Mouse (Mus musculus): ENCODE results near the gene Pard3. TPM values are rescaled to one million over a fixed set of nuclear protein-coding genes. Genes with fewer than 3 reads are reported as not detected.

Pard3 gene
- 10 to 100 TPM; 25.3 to 28.1 (median 26.6) TPM for total RNA-seq (2022)

DNA sequence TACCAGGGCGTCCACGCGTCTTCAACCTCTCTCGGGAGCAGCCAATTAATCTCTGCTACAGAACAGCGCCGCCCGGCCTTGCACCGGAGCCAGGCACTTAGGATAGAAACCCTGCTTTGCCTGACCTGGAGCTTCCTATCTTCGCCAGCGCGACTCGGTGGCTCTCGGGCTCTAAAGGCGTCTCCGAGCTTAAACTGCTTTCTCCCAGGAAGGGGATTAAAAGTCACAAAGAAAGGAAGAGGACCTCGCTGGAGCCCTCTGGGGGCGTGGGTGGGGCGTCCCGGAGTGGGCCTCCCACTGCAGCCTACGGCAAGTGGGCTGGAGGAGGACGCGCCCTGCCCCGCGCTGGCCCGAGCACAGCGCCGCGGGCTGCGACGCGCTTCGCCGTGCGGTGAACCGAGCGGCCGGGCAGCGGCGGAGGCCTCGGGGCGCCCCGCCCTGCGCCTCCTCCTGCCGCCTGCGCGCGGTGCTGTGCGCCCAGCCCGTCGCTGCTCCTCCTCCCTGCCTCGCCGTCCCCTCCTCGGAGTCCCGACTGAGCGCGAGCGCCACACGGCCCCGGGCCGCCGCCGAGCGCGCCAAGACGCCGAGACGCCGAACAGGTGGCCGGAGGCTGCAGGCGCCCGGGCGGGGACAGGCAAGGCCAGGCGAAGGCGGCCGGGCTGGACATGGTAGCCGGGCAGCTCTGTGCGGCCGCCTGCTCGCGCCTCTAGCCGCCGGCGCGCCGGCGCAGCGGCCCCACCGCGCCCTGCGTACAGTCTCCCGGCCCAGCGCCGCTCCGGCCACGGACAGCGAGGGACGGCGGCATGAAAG lies at the start of gene Pard3:
Gene Pard3 (plus strand): TSS at position 343 of the 810 bp plus-strand sequence.
- DNase-seq (ENCODE audit: low spot score in 2 of 2), result peak; percentile 43 to 46

DNA sequence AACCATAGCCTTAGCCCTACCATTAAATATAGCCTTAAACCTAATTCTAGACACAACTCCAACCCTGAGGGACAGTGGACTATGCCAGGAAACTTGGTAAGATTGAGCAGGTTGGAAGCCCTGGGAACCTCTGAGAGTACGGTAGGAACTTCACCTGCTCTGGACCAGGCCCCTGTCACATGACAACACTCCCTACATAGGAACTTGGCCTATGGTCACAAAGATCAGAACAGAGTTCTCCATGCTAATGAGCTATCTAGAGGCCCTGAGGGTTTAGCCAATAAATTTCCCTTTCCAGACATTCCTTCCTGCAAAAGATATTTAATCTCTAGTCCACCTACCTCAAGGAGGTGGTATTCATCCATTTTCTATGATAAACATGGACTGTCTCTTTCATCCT lies 41.9 kb upstream of the Pard3 start:
- no peak for DNase-seq (ENCODE audit: low spot score in 2 of 2)

DNA sequence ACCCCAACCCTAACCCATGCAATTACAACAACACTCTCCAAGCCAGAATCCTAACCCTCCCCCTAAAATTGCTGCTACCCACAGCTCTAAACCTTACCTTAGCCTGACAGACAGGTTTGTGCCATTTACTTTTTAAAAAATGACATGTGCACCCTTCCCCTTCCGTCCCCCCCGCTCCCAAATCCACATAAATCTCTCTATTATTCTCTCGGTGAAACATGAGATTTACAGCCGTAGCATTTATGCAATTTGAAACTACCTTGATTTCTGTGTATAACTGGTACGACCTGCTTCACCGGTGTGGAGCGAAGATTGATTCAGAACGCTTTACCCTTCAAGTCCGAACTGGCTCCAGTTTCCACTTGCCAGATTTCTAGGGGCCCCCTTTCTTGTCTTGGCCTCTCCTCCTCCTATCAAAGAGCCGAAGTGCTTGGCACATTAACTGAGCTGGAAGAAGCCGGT lies 38.4 kb upstream of the Pard3 start:
- DNase-seq (ENCODE audit: low spot score in 2 of 2), result no peak

DNA sequence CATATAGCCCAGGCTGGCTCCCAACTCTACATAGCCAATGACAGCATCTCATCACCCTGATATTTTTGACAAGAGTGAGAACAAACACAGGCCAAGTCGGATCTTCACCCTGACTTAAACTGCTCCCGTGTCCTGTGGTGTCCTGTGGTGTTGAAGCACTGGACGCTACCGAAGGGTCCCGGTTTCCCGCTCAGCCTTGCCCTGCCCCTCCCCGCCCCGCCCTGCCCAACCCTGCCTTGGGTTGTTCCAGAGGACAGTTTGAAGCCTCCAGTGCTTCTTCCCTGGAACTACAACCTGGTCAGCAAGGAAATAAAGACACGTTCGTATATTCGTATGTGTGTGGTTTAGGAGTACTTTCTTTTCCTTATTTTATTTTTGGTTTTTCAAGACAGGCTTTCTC lies 37.9 kb upstream of the Pard3 start:
- DNase-seq (ENCODE audit: low spot score in 2 of 2), result no peak

DNA sequence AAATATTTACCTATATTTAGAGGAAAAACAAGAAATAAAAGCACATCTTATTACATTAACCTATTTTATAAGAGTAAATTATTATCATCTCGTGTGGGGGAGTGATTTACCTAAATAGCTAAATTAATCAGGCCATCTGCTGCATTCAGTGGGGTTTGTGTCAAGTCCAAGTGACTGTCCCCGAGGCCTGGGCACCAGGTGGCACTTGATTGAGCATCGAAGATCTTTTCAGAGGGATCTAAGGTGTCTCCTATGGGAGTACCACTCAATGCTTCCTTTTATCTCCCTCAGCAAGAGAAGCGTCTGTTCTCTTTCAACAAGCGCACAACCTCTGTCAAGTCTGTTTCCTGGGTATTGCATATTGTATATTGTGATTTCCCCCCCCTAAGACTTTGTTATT lies 32.2 kb upstream of the Pard3 start:
- no peak for DNase-seq (ENCODE audit: low spot score in 2 of 2)

DNA sequence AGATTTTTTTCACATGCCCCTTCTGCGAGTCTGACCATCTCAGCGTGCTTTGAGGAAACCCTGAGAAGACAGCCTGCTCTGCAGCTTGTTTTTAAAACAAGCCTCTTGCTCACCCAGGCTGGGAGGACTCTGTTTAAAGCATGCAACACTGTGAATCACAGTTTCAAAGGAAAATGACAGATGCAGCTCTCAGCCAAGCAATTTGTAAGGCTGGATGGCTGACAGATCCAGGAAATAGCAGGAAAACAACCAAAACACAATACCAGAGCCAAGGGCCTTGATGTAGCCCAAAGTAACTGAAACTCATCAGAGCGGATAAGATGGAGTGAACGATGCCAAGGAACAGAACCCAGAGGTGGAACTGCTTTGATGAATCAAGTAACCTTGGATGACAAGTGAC lies 24.8 kb upstream of the Pard3 start:
- DNase-seq (ENCODE audit: low spot score in 2 of 2), result peak in 1 of 2 experiments; percentile 5

DNA sequence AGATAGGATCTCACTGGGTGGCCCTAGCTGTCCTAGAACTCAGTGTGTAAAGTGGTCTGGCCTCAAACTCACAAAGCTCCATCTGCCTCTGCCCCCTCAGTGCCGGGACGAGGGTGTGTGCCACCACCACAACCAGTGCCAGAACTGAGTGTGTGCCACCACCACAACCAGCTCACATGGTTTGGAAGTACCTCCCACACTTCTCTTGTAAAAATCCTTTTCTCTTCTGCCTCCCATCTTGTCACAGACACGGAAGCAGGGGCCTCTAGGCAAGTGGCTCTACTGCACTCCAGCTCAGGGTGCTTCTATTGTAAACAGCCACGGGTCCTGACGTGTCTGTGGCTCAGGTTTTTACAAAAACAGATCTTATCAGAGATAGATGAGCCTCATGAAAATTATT lies 13.7 kb upstream of the Pard3 start:
- DNase-seq (ENCODE audit: low spot score in 2 of 2), result no peak

DNA sequence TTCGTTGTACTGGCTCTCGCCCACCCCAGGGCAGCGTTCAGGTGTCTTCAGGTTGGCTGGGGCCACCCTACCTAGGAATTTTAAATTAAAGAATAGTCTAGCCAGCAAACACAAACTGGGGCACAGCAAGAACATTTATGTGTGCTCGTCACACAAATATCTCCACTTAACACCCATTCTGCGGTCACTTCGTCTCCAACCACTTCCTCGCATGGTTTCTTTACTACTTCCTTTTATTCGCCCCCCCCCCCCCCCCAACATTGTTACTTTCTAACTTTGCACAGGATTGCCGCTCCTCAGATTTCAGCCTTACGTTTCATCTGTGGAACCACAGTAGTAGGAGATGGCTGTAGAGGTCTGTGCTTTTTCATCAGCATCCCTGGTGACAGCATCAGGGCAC lies 11.6 kb upstream of the Pard3 start:
- DNase-seq (ENCODE audit: low spot score in 2 of 2), result no peak

DNA sequence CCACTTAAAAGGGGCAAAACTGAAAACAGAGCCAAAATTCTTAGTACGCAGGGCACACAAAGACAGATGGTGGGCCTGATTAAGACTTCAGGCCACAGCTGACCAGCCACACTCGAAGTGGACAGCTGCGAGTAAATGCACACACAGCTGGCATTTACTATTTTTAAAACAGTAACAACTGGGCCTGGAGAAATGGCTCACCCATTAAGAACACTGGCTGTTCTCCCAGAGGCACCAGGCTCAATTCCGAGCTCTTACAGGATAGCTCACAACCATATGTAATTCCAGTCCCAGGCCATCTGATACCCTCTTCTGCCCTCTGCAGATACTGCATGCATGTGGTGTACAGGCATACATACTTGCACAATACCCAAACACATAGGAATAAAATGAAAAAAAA lies 8.6 kb upstream of the Pard3 start:
- DNase-seq (ENCODE audit: low spot score in 2 of 2), result no peak

DNA sequence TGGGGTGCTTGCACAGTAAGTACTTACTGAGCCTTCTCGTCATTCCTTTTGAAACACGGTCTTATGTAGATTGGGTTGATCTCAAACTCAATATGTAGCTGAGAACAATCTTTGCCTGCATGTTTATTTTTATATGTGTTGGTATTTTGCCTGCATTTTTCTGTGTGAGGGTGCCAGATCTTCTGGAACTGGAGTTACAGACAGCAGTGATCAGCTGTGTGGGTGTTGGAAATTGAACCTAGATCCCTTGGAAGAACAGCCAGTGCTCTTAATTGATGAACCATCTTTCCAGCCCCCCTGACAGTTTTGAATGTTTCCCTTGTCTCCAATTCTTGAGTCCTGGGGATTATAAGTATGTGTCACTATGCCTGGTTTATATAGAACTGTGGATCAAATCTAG lies 4.9 kb upstream of the Pard3 start:
- DNase-seq (ENCODE audit: low spot score in 2 of 2), result no peak

DNA sequence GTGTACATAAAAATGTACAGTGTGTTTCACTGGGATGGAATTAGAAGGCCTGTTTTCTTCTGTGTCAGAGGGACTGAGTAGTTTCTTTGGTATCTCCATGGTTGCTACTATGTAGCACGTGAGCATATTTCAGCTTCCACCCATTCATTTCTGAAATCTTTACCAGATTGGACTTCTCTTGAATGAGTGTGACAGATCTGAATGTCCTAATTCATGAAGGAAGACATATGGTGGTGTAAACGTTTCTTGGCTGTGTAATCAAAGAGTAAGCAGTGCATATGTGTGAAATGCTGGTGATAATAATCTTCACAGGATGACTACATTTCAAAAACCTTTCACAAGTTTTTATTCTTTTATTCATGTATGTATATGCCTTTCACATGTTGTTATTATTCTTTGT lies 3.9 kb upstream of the Pard3 start:
- no peak for DNase-seq (ENCODE audit: low spot score in 2 of 2)

DNA sequence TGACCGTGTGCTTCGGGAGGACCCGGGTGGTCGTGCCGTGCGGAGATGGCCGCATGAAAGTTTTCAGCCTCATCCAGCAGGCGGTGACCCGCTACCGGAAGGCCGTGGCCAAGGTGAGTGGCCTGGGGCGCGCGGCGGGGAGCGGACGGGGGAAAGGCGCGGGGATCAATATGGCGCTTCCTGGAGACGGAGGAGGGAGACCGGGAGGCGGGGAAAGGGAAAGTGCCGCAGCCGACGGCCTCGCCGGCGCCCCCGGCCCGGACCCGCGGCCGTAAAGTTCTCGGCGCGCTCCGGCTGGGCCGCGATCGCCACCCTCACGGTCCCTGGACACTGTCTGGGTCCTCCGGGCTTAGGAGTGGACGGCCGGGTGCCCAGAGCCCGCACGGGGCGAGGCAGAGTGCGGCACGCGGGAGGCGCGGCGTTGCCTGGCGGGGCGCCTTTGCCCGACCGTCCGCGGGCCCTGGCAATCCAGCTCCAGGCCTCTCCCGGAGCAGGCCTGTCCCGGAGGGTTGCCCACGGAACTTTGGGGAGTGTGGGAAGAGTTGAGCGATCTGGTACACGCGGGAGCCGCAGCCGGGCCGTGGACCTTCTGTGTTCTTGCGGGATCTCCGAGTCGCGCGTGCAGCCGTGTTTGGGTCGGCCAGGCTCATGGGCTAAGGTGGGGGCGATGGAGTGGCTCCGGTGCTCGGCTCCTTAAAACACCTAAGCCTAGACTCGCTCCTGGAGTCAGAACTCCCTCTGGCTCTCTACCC lies 844 bp downstream of the Pard3 start:
- peak; percentile 15 to 29 for DNase-seq (ENCODE audit: low spot score in 2 of 2)

DNA sequence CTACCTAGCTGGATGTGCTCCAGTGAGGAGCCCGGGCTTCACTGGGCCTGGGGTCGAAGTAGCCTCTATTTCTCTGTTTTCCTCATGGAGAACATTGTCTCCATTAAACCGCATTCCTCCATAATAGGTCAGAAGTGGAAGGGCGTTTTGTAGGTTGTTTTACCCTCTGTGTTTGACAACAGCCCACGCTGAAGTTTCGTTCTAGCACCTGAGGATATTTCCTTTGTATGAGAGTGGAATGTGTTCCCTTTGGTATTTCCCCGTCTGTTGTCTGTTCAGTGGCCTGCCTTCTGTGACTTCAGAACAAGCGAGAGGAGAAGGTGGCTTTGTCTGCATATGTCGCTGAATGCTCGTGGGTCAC lies 1.4 kb downstream of the Pard3 start:
- DNase-seq (ENCODE audit: low spot score in 2 of 2), result no peak

DNA sequence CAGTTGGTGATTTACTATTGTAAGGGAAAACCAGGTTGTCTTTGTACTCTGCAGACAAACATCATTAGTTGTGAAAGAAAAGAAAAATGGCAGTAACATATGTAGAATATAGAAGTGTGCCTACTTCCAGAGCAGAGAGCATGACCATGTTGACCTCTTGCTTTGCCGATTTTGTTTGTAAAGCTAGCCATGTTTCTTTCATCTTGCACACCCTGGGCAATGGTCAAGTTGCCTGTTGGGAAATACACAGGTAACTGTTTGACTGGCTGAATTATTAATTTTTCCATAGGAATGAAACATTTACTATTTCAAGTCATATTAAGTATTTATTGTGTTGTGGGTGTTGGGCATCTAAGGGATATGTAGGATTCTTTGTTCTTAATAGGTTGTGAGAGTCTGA lies 2.1 kb downstream of the Pard3 start:
- no peak for DNase-seq (ENCODE audit: low spot score in 2 of 2)

DNA sequence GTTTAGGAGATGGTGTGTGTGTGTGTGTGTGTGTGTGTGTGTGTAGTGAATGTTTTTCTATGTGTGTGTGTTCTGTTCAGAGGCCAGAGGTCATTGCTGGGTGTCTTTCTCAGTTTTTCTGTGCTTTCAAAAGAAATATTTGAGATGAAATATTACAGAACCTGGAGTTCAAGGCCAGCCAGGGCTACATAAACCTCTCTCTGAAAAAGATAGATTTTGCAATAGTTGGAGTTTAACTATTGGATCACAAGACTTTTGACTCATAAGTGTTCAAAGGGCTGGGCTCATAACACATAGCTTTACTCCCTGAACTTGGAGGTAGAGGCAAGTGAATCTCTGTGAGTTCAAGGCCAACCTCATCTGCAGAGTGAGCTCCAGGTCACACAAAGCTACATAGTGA lies 2.8 kb downstream of the Pard3 start:
- no peak for DNase-seq (ENCODE audit: low spot score in 2 of 2)

DNA sequence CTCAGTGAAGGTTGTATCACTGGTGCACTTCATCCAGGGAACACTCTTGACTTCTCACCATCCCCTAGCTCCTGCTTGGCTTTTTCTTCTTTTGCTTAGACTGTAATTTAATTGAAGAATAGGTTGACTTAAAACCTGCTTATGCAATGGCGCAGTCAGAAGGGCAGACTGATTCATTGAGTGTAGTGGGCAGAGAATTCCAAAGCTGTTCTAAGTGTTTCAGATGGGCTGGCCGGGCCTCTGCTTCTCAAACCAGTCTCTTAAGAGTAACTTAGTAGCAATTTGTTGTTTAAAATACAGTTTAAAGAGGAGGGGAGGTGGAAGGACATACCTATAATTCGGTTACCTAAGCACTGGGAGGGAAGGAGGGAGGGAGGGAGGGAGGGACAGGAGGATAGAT lies 5.0 kb downstream of the Pard3 start:
- DNase-seq (ENCODE audit: low spot score in 2 of 2), result no peak

DNA sequence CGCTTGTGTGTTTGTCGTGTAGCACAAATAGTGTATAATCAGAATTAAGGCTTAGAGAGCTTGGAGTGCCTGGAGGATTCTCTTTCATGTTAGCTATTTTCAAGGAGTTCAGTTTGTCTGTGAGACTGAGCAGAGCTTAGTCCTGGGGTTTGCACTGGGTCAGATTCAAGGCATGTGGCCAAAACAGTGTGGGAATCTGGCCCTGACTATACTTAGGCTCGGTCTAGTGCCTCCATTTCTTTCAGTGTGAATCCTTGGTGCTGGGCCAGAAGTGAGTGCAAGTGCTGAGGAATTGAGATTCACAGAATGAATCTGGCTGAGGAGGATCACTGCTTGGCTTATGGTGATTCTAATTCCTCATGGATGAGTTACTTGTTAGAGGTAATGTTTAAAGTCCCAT lies 6.5 kb downstream of the Pard3 start:
- DNase-seq (ENCODE audit: low spot score in 2 of 2), result no peak

DNA sequence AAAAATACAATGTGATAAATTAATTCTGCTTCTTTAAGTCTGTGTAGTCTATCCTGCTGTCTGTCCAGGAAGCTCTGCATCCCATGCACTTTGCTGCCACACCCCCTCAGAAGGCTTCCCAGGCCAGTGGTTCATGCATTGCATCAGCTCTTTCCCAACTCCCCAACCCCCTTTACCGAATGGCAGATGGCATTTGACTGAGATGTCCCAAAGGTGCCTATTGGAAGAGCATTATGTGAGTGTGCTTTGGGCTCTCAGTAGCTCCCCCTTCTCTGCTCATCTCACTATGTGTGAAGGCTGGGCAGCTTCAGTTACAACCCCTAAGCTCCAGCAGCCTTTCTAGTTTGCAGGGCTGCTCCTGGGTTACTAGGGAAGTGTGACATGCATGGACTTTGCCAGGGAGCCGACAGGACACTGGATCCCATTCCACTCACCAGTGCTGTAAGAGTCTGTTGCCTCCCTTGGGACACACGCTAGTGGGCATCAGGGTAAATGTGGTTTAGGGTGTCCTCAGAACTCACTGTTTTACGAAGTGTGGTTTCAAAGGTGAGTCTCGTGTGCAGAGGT lies 9.4 kb downstream of the Pard3 start:
- no peak for DNase-seq (ENCODE audit: low spot score in 2 of 2)

DNA sequence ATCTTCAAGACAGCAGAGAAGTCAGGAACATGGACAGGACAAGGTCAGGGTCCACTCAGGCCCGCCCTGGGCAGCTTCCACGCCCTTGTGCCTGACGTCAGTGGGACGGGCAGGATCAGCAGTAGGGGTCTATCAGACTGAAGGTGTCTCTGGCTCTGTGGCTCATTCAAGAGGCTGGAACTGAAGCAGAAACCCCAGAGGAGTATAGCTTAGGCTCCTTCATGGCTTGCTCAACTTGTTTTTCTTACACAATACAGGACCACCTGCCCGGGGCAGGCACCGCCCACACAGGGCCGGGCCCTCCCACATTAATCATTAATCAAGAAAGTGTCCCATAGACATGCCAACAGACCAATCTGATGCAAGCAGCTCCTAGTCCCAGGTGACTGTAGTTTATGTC lies 12.8 kb downstream of the Pard3 start:
- DNase-seq (ENCODE audit: low spot score in 2 of 2), result no peak

DNA sequence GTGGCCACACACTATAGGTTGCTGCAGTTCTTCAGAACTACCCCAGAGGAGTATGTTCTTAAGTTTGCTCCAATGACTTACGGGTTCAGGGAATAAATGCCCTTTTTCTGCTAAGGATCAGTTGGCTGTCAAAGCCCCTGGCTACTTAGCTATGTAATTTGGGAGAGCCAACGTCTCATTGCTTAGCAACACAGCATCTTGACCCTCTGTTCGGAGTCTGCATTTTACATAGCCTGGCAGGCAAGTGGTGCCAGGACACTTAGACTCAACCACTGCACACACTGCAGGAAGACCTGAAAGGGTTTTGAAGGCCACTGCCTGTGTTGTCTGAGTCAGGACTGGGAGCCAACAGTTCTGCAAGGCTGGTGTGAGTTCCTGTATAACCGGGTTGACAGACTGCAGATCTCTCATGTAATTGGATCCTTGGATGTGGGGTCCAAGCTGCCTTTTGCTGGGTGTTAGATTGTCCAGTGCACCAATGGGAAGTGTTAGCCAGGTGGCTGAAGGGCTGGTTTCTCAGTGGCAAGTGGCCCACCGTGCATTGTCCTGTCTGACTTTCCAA lies 15.6 kb downstream of the Pard3 start:
- DNase-seq (ENCODE audit: low spot score in 2 of 2), result no peak

DNA sequence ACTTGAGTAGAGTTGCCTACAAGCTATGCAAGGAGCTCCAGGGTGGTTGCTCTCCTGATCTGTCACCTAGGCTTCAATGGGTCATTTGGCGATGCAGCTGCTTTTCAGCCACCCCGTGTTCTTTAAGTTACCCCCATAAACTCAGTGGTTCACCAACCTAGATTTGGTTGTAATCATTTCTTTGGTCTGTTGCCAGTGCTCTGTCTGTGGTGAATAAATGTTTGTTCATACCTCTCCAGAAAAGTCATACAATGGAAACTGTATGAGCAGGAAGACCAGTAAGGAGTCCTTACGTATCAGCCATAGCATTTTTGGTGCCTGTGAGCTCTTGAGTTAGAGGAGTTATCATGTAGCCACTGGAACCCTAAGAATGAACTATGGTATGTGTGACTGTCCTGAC lies 17.6 kb downstream of the Pard3 start:
- no peak for DNase-seq (ENCODE audit: low spot score in 2 of 2)

DNA sequence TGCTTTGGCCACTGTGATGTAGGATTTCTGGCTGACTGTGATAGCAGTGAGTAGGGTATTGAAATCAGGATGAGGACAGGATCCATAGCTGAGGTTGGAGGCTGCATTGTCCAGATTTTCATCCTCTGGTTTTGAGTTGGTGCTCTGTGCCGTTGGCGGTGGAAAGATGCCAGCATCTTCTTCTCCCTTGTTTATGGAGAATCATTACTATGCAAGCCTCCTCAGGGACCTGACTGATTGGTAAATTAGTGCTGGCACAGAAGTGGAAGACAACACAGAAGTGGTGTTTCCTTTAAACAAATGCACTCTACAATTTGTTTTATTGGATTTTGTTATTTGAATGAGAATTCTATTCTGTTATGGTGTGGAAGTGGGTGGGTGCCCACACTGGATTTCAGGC lies 18.8 kb downstream of the Pard3 start:
- DNase-seq (ENCODE audit: low spot score in 2 of 2), result no peak
